Mouse (Mus musculus) myocyte (in vitro differentiated cells): ENCODE measurements at regions not wholly inside any gene's neighbourhood (a gene's known extent, or its start where the extent isn't known, plus 50 kb on each side); places are given as distances from the start of the nearest gene placed in this dataset.

ENCODE experiments used
- H3K27me3 ChIP-seq: one replicate; pipeline ENCODE4 v1.6.1; 2011; ENCODE audit not compliant: control insufficient read depth, insufficient read depth, insufficient read length
- H3K36me3 ChIP-seq: one replicate; pipeline ENCODE4 v1.6.1; 2011; ENCODE audit not compliant: control insufficient read depth, insufficient read depth
- H3K4me2 ChIP-seq: one replicate; pipeline ENCODE4 v1.6.1; 2011; ENCODE audit warnings: low read depth, control low read depth
- H3K4me3 ChIP-seq: one replicate; pipeline ENCODE4 v1.5.1; 2011; ENCODE audit warnings: mild to moderate bottlenecking, control low read depth, moderate library complexity
- H3K79me2 ChIP-seq: one replicate; pipeline ENCODE4 v1.6.1; 2011; ENCODE audit not compliant: control insufficient read depth, insufficient read depth
- H3ac ChIP-seq: one replicate; pipeline ENCODE4 v1.6.1; 2011; ENCODE audit not compliant: control insufficient read depth, insufficient read length
- CEBPB ChIP-seq: IDR thresholded peaks from 2 replicates; pipeline ENCODE4 v1.6.1; 2011; ENCODE audit warnings: mild to moderate bottlenecking, moderate library complexity; ENCODE audit not compliant: poor library complexity, insufficient read depth, severe bottlenecking
- E2F4 ChIP-seq: IDR thresholded peaks from one replicate; pipeline ENCODE4 v1.6.1; 2011; ENCODE audit warnings: mild to moderate bottlenecking, control low read depth, moderate library complexity; ENCODE audit not compliant: insufficient read depth
- MAX ChIP-seq: IDR thresholded peaks from one replicate; pipeline ENCODE4 v1.6.1; 2011; ENCODE audit warnings: low read depth, mild to moderate bottlenecking, control low read depth
- MYOD1 ChIP-seq, 3 experiments: IDR thresholded peaks; one replicate each; pipeline ENCODE4 v1.6.1; 2011; ENCODE audit warnings: control low read depth in 2 of 3, low read depth in 2 of 3, mild to moderate bottlenecking in 2 of 3, moderate library complexity in 1 of 3; ENCODE audit not compliant: insufficient read length in 2 of 3, control insufficient read depth in 1 of 3
- MYOG ChIP-seq, 3 experiments: IDR thresholded peaks; one replicate each; pipeline ENCODE4 v1.6.1; 2011; ENCODE audit warnings: control low read depth in 2 of 3, low read depth in 2 of 3, mild to moderate bottlenecking in 2 of 3; ENCODE audit not compliant: insufficient read length in 2 of 3, control insufficient read depth in 1 of 3, insufficient read depth in 1 of 3
- POLR2A ChIP-seq: IDR thresholded peaks from one replicate; pipeline ENCODE4 v1.6.1; 2011; ENCODE audit warnings: low read depth, mild to moderate bottlenecking, control low read depth, moderate library complexity; ENCODE audit not compliant: insufficient read length
- POLR2AphosphoS2 ChIP-seq: IDR thresholded peaks from one replicate; pipeline ENCODE4 v1.6.1; 2011; ENCODE audit warnings: low read depth, control low read depth; ENCODE audit not compliant: insufficient read length
- REST ChIP-seq: IDR thresholded peaks from one replicate; pipeline ENCODE4 v1.6.1; 2011; ENCODE audit warnings: mild to moderate bottlenecking, control low read depth, moderate library complexity; ENCODE audit not compliant: insufficient read depth, insufficient read length
- SRF ChIP-seq: IDR thresholded peaks from one replicate; pipeline ENCODE4 v1.6.1; 2011; ENCODE audit warnings: low read depth; ENCODE audit not compliant: control insufficient read depth, insufficient read length
- TCF12 ChIP-seq: IDR thresholded peaks from one replicate; pipeline ENCODE4 v1.6.1; 2011; ENCODE audit warnings: mild to moderate bottlenecking, control low read depth; ENCODE audit not compliant: poor library complexity, insufficient read depth, severe bottlenecking
- TCF3 ChIP-seq: IDR thresholded peaks from one replicate; pipeline ENCODE4 v1.6.1; 2011; ENCODE audit warnings: low read depth, control low read depth; ENCODE audit not compliant: insufficient read length
- USF1 ChIP-seq: IDR thresholded peaks from one replicate; pipeline ENCODE4 v1.6.1; 2011; ENCODE audit warnings: low read depth, mild to moderate bottlenecking, control low read depth, moderate library complexity

DNA sequence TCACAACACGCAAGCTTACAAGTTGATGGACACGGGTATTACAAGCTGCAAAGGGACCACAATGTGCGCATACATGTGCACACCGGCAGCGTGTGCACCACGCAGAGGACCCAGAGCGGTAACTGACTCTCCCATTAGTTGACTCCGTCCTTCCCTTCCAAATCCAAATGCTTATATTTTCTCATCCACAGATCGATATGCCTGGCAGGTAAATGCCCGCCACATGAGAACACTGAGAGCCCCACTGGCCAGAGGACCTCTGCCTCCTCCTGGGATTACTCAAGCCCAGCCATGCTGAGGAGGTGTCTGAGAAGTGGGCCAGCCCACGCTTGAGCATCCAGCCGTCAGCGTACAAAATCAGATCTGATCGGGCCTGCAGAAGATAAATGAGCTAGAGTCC is 279.6 kb downstream of the Gm826 start:
- TF ChIP-seq POLR2A (no peak), TCF12 (no peak), MAX (no peak), POLR2AphosphoS2 (no peak), REST (no peak), CEBPB (no peak), SRF (no peak), MYOG (IDR thresholded peaks at IDR 0.05; ENCODE audit: control insufficient read depth in 1 of 3, insufficient read depth in 1 of 3, insufficient read length in 2 of 3, low read depth in 2 of 3) (no peak), MYOD1 (IDR thresholded peaks at IDR 0.05; ENCODE audit: control insufficient read depth in 1 of 3, insufficient read length in 2 of 3, low read depth in 2 of 3) (no peak), USF1 (no peak), E2F4 (no peak), TCF3 (no peak)
- Histone ChIP-seq H3ac (no peak overlapping the region), H3K4me3 (no peak overlapping the region), H3K4me2 (no peak overlapping the region), H3K36me3 (no peaks in the 10 kb centered on the region), H3K79me2 (no peaks in the 10 kb centered on the region), H3K27me3 (no peaks in the 10 kb centered on the region)

DNA sequence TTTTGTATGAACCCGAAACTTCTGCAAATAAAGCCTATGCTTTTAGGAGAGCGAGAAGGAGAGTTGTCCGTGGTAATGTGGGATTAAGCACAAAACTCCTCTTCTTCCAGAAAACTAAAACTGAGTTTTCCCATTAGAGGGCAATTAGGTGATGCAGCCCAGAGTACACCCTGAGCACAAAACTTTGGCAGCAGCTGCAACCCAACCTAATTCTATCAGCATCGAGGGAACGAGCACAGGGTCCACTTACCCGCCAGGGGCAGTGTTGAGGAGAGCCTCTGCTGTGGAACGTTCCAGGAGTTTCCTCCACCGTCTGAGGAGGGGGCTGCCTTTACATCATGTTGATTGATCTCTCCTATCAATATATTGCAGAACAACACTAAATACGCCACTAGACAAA is 285.7 kb downstream of the Gm826 start:
- Histone ChIP-seq H3K36me3 (no peaks in the 10 kb centered on the region), H3K27me3 (no peaks in the 10 kb centered on the region), H3ac (no peak overlapping the region), H3K79me2 (no peaks in the 10 kb centered on the region), H3K4me2 (no peak overlapping the region), H3K4me3 (no peak overlapping the region)
- TF ChIP-seq SRF (no peak), REST (no peak), MYOG (IDR thresholded peaks at IDR 0.05; ENCODE audit: control insufficient read depth in 1 of 3, insufficient read depth in 1 of 3, insufficient read length in 2 of 3, low read depth in 2 of 3) (no peak), POLR2A (no peak), TCF12 (no peak), MYOD1 (IDR thresholded peaks at IDR 0.05; ENCODE audit: control insufficient read depth in 1 of 3, insufficient read length in 2 of 3, low read depth in 2 of 3) (no peak), MAX (no peak), TCF3 (no peak)

DNA sequence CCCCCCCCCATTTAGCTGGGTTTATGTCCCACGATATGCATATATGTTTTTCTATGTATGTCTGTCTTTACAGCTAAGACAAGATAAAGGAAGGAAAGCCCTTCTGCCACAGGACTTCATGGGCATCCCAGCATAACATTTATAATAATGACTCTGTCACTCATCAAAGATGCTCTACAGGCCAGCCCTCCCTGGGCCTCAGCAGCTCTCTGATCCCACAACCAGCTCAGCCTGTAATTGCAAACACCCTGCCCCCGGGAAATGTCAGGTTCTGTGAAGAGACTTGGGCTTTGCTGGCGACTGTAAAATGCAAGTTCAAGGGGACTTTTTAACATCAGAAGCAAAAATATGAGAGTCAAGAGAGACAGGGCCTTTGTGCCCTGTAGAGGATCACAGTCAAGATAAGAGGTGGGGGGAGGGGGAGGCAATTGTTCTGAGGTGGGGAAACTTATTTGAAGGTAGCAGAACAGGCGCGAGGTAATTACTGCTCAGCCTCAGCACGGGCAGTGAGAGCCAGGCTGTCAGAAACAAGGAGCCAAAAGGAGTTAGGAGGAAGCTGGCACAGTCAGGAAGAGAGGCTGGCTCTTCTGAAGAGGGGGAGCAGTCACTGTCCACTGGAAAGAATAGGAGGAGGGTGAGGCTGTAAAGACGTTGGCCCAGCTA is 286.9 kb downstream of the Gm826 start:
- TF ChIP-seq E2F4: no peak
- no peak for TF ChIP-seq USF1
- no peak for TF ChIP-seq POLR2A
- no peak for TF ChIP-seq MYOG (IDR thresholded peaks at IDR 0.05; ENCODE audit: control insufficient read depth in 1 of 3, insufficient read depth in 1 of 3, insufficient read length in 2 of 3, low read depth in 2 of 3)
- no peak for TF ChIP-seq SRF
- TF ChIP-seq TCF3: no peak
- no peak for TF ChIP-seq REST
- no peak for TF ChIP-seq POLR2AphosphoS2
- TF ChIP-seq MYOD1 (IDR thresholded peaks at IDR 0.05; ENCODE audit: control insufficient read depth in 1 of 3, insufficient read length in 2 of 3, low read depth in 2 of 3): no peak
- no peak for TF ChIP-seq CEBPB
- no peak for TF ChIP-seq MAX
- no peak for TF ChIP-seq TCF12
- Histone ChIP-seq H3K4me2 (no peak overlapping the region), H3ac (no peak overlapping the region), H3K4me3 (no peak overlapping the region), H3K27me3 (no peaks in the 10 kb centered on the region), H3K36me3 (no peaks in the 10 kb centered on the region), H3K79me2 (no peaks in the 10 kb centered on the region)

DNA sequence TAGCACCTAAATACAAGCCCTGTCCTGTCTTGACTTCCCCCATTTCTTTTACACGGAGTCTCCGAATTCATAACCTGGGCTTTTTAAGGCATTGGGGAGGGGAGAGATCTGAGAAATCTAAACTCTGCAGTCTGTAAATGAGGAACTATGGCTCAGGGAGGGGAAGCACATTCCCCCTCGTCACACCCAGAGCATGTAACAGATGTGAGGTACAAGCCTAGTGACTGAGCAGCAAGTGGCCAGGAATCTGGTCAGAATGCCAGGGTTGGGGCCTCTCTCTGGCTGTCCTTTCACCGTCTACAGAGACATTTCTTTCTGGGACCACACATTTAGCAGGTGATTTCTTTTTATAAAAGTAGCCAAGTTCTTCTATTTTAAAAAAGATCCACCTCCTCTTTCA is 289.4 kb downstream of the Gm826 start:
- H3K4me2 ChIP-seq: no peak overlapping the region
- no peak overlapping the region for H3ac ChIP-seq
- no peaks in the 10 kb centered on the region for H3K36me3 ChIP-seq
- H3K79me2 ChIP-seq: no peaks in the 10 kb centered on the region
- H3K4me3 ChIP-seq: no peak overlapping the region
- TF ChIP-seq MAX: no peak
- H3K27me3 ChIP-seq: no peaks in the 10 kb centered on the region

DNA sequence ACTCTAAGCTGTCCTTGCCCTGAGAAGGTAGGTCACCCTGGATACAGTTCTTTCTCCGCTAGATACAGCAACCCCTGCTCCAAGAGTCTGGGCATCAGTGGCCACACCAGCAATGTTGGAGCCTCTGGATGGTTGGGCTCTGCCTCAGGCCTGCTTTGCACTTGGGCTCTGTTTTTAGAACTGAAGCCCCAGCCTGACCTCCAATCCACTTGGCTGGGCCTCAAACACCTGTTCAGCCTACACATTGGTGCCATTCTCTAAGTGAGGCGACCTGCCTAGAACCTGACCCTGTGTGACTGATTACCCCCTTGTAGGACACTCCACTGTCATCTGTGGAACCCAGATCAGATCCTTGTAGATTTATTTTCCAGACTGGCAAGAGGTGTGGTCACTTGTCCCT is 289.8 kb downstream of the Gm826 start:
- H3K36me3 ChIP-seq: no peaks in the 10 kb centered on the region
- no peak overlapping the region for H3K4me2 ChIP-seq
- no peak overlapping the region for H3ac ChIP-seq
- TF ChIP-seq MYOD1 (IDR thresholded peaks at IDR 0.05; ENCODE audit: control insufficient read depth in 1 of 3, insufficient read length in 2 of 3, low read depth in 2 of 3) (peak in 1 of 3 experiments; percentile 53), USF1 (no peak)
- no peaks in the 10 kb centered on the region for H3K27me3 ChIP-seq
- no peak overlapping the region for H3K4me3 ChIP-seq
- no peaks in the 10 kb centered on the region for H3K79me2 ChIP-seq
